Mouse (Mus musculus): ENCODE results near the gene Morn1.

The Morn1 gene

GRCm38 (mm10) chr4:155079666-155080065, 6.7 kb upstream of the Morn1 start:
- DNase-seq = no peak

DNA sequence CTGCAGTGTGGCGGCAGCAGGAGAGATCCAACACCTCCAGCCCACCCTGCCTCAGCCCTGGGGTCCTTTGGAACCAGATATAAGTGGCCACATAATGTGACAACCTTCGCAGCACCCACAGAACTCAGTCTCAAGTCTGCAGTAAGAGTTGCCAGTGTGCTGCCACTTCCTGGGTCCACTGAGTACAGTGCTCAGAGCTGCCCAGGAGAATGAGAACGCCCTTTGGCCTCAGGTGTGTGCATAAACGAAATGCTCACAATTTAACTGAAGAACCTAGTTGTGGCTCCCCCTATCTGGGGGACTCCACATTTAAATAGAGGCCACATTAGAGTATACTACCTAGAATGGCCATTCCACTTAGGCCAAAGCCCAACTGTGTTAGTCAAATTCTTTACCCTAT, 2.8 kb upstream of the Morn1 start:
- no peak for DNase-seq

- no peak for DNase-seq
These were observed 2.0 kb upstream of the Morn1 start for GRCm38 (mm10) chr4:155084351-155084750.

DNA sequence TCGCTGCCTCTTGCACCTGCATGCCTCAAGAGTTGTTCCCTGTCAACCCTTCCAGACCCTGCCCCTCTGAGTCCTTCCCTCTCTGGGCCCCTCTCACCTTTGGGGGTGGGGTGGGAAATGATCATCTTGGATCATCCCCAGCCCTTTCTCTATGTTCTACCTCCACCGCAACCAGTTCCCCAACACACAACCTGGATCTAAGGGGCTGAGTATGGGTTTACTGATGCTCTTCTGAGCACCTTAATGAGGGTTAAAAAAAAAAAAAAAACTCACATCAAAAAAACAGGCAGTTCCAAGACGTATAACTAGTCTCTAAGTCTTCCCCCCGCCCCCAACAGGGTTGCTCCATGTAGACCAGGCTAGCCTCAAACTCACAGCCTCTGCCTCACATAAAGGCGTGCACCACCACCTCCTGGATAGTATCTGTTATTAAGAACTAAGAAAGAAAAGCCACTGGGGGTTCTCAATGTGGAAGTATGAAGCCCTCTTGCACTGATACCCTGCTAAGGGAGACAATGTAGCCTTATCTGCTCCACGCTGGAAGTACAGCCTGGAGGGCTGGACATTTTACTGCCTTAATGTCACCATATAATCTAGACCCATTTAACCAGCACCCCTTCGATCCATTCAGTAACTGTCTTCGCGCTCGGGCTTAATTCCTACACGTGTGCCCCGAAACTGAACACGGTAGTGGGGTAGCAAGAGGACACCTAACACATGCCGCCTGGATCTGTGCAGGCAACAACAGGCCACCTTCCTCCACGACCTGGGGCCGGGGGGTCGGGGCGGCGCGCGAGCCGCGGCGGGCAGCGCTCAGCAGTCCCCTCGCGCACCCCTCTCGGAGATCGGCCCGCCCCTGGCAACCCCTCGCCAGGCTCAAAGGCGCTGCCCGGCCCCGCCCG, 920 bp upstream of the Morn1 start:
- DNase-seq = peak; percentile 44

DNA sequence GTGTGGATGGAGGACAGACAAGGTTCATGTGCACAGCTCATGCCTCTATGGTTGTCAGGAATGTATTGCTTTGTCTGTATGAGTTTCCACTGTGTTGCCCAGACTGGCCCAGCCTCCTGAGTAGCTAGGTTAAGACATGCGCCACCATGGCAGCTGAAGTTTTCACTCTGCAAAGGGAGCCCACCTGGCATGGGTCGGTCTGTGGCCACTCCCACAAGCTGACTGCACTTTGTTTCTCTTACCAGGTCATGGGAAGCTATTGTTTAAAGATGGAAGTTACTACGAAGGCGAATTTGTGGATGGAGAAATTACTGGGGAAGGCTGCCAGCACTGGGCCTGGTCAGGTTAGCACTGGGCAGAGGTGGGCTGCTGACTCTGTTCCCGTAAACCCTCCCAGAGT, 2.9 kb downstream of the Morn1 start:
- no peak for DNase-seq

DNA sequence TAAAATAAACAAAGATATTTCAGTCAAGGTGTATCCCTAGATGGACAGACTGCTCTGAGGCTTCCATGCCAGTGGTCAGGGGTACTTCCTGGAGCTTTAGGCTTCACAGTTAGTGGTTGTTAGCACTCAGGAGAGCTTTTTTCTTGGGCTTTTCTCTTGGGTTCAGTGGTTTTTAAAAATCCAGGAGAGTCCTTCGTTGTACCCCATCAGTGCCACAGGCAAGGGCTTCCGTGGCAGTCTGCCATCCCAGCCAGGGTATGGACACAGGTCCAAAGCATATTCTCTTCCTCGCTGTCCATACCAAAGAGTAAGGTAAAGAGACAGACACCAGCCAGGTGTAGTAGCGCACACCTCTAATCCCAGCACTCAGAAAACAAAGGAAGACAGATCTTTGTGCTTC, 3.8 kb downstream of the Morn1 start:
- DNase-seq = no peak

DNA sequence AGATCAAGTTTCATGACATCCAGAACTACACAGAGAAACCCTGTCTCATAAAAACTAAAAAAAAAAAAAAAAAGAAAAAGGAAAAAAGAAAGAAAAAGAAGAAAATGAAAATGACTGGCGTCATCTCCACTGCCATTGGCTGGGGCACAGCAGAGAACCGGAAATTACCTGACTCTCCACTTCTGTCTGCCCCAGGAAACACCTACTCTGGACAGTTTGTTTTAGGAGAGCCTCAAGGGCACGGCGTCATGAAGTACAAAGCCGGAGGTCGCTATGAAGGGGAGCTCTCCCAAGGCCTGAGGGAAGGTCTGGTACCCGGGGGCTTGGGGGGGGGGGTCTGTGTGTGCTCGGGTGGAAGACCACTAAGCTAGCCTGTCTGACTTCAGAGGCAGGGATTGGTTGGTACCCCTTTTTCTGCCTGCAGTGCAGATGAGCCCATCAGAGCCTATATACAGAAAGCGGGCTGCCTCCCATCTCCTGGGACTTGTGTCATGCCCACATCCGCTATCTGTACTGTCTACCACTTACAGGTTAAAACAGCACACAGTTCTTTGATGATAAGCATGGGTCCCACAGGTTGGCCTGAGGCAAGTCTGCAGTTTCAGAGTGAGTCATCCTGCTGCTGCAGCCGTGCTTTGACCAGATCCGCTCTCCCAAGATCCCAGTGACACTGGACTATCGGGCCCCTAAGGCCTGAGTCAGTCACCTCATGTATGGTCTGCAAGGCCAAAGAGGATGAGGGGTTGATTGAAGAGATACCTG, 4.5 kb downstream of the Morn1 start:
- no peak for DNase-seq

DNA sequence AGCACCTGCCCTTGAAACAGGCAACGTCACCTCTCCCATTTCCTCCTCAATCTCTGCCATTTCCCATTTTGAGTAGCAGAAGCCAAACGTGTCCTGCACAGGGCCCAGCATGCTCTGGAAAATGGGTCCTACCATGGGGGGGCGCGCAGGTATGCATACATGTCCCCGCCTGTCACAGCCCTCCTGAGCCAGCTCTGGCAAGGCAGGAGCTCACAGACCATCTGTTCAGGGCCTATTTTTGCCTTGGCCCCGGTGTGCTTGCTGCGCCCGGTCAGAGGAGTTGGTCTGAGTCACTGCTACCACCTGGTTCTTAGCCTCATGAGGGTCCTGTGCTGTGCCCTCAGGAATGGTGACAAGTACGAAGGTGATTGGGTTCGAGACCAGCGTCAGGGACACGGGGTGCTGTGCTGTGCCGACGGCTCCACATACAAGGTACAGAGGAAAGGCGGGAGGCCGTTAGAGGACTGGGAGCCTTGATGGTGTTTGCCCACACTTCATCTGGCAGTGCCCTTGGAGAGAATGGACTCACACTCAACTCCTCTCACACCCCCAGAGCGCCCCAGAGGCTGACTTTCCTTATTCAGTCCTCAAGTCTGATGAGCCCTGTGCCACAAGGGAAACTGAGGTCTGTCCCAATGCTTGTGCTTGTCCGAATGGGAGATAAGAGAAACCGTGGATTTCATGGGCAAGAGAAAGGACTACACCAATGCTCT, 6.5 kb downstream of the Morn1 start:
- no peak for DNase-seq

DNA sequence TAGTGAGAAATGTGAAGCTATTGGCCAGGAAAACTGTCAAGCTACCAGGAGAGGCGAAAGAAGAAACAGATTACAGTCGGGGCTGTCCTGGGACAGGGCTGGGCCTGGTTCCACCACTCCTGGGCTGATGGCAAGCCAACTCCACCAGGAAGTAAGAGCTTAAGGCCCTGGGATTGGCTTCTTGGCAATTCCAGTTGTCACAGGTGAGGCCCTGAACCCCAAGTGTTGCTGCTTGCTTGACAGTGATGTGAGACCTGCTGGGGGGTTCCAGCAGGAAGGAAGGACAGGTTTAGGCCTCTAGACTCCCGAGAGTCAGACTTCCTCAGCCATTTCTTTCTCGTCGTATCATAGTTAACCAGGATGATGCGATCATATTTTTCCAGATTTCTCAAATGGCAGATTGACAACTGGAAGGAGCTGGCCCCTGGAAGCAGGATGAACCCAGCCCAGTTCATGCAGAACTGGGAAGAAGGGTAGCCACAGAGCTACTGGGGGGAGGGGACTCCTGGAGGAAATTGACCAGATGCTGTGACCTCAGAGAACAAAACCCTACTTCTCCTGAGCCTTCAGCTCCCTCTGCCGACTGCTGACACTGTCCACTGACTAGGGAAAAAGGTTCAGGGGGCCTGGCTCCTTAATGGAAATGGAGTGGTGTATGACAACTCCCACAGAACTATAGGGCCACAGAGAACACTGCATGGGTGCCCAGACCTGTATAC, 7.2 kb downstream of the Morn1 start:
- no peak for DNase-seq

DNA sequence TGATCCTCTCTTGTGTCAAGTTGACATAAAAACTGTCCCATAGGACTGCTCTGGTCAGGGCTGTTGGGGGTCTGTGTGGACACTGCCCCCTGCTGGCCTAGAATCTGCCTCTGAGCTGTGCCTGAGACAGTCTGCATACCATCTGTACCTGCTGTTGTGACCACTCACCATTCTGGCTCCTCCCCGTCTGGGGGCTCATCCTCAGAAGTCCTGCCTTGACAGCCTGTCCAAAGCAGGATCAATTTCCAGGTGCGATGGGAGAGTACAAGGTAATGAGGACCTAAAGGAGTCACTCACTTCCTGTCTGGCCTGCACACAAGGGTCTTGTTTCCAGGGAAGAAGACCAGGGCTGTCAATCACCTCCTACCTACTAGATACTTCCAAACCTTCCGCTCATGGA, 8.2 kb downstream of the Morn1 start:
- peak; percentile 83 for DNase-seq

DNA sequence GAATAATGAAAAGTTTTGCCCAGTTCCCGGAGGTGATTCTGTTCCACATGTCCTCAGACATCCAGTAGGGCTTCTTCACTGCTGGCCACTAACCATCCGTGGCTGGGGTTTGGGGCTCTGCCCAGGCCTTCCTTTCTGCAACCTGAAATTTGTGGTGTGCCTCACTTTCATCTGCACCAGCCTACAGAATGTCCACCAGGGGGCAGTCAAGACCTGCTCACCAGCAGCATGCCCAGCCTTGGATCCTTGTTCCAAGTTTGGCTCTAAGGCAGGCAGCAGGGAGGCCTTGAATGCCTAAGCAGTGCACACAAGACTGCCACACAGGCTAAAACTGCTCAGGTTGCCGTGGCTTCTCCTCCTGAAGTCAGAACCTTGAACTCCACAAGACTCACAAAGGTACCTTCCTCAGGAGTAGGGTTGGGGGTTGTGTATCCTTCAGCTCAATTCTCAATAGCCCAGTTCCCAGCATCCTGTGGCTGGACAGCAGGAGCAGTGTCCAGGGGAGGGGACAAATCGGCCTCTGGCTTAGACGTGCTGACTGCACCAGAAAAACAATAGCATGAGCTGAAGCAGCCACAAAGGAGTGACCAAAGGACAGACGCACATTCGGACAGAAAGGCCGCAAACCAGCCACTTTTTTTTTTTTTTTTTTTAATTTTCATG, 9.0 kb downstream of the Morn1 start:
- peak; percentile 86 for DNase-seq

DNA sequence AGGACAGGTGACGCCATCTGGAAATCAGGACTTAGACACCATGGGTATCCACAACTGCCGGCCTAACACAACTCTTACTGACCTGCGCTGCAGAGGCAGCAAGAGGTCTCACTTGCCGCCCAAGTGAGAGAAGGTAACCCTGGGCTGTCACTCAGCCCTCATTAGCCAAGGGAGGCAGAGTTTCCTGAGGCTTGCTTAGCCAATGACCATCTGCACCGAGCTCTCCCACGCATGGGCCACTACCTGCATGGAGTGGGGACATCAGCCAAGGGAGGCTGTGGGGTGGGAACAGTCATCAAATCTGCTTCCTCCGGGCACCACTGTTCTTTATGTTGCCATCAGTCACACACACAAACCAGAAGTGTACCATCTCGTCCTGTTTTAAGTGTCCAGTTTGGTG, 9.6 kb downstream of the Morn1 start:
- DNase-seq = no peak

DNA sequence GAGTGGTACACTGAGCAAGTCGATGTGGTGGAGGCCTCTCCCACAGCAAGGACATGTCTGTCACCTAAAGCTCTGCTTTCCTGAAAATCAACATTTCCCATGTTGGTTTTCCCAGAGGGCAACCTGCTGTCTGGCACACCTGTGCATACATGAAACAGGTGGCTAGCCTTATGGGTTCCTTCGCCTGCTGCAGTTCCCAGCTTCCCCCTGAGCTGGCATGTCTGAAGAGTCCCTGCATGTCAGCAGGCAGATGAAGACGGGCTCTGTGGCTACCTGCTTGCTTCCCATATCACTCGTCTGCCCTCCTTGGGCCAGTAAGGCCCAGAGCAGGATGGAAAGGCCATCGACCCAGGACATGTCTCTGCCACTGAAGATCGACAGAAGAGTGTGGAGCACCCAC, 11.1 kb downstream of the Morn1 start:
- no peak for DNase-seq

DNA sequence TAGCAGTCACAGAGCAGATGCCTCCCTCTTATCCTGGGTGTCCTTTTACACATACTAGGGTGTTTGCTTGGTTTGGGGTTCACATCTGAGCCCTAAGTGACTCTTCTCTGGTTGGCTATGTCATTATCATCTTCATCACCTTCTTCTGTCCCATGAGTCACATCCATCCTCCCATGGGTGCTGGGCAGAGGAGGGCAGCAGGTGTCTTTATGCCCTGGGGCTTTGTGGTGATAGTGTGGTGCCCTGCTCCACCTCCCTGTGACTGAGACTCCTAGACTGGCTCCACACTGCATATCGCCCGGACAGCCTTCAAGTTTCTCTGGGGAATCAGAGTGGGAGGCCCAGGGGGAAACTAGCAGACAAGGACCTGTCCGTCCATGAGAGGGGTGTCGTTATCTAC, 12.2 kb downstream of the Morn1 start:
- DNase-seq = no peak

GRCm38 (mm10) chr4:155107886-155108285, 21.5 kb downstream of the Morn1 start:
- DNase-seq = no peak

GRCm38 (mm10) chr4:155109471-155109870, 23.1 kb downstream of the Morn1 start:
- no peak for DNase-seq

DNA sequence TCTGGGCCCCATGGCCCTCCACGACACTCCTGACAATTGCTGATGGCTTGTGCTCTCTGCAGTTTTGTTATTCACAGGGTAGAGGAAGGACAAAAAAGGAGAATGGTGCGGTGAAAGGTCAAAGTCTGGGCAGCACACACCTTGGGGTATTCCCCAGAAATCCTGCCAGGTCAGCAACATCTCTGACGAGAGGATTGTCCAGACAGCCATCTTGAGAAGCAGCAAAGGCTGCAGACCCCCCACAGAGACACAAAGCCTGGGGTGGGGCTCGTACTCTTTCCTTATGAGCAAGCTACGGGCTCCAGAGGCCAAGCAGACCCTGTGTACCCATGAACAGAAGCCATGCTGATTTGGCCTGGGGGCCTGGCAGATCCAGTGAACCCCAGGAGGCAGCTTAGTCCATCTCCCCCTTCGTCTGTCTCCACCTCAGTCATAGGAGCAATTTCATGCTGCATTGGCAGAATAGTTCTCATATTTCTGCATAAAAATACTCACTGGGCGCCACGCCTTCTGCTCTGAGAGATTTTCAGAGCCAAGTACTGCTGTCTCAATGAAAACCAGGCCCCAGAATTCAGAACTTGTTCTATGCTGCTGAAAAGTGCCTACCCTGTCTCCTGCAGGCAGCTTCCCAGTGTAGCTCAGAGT, 27.5 kb downstream of the Morn1 start:
- DNase-seq = no peak

GRCm38 (mm10) chr4:155116607-155117006, 30.2 kb downstream of the Morn1 start:
- no peak for DNase-seq

DNA sequence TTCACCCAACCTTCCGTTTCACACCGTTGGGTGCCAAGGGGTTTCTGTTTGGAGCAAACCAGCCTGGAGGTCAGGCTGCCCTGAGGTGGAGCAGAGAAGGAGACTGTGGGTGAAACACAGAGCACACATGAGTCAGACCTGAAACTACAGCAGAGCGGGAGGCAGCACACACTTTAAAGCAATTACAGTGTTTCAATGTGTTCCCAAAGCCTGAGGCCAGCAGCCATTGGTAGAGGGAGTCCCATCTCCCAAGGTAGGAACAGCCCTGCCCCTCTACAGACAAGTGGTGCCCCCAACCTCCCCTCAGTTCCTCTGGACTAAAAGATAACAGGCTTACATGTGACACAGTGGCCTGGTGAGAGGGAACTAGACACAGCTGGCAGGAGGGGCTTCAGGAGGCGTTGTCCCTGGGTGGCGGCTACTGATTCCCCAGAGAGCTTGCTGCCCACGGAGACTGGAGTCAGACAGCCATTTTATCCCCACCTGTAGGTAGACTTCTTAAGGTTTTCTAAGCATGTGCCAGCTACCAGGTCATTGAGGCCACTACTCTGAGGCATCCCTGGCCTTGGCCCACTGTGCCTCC, 31.1 kb downstream of the Morn1 start:
- DNase-seq = no peak

GRCm38 (mm10) chr4:155118278-155118677, 31.9 kb downstream of the Morn1 start:
- DNase-seq = no peak

DNA sequence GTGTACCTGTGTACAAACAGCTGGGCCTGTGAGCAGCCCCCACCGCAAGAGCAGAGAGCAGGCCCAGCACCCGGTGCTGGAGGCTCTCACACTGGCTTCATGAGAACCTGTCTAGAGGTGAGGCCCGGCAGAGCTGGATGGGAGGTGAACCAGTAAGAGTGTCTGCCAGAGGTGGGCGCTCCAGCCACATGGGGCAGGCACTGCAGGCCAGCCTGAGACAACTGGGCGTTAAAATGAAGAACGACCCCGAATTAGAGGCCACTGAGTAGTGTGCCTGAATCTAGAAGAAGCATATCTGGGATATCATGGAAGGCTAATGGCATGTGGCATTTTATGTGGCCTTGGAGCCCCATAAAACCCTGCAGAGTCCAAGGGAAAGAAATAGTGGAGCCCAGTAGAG, 33.7 kb downstream of the Morn1 start:
- DNase-seq = no peak
